Mouse (Mus musculus): ENCODE measurements at regions not wholly inside any gene's neighbourhood (a gene's known extent, or its start where the extent isn't known, plus 50 kb on each side); places are given as distances from the start of the nearest gene placed in this dataset.

DNA sequence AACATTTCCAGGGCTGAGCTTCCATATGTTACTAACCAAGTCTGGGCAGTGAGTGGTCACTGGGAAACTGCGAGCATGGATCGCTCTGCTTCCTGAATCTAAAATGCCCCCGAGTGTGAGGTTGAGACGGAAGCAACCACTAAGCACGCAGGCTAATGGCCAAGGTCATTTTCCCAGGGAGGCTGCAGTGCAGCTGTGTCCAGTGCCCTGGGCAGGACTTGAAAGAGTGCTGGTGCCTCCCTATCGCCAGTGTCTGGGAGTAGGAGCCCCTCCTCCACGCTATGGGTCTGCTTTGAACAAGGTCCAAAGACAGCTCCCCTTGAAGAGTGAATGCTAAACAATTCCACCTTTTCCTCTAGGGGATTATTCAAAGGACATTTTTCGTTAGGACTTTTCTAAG, 189.5 kb upstream of the Cnr1 start:
- Histone ChIP-seq H3K4me3 (no peak overlapping the region), H3K27ac (peak overlapping the region; percentile 92)
- TF ChIP-seq CTCF (conservative IDR thresholded peaks at IDR 0.05) = no peak
- DNase-seq (ENCODE audit: low spot score in 2 of 2) = no peak

DNA sequence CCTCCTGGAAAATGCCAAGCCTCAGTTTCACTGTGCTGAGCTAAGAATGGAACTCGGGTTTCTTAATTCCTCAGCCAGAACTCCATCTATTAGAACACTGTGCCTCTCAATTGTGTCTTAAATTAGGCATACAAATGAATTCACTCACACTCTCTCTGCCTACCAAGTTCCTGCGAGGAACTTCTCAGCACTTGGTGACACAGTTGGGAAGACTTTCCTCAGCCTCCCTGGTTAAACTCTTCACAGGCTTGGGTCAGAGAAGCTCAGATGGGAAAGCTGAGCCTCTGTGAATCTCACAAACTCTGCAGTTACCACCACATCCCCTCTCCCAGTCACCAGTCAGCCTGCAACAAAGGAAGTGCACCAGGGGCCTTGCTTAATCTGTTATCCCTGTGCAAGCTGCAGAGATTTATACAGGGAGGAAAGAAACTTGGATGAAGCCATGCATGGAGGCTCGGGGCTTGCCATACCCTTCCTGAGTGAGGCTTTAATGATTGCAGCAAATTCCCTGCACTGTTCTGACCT, 188.9 kb upstream of the Cnr1 start:
- Histone ChIP-seq H3K4me3 (no peak overlapping the region), H3K27ac (peak overlapping the region; percentile 92)
- DNase-seq (ENCODE audit: low spot score in 2 of 2) = peak; percentile 17 to 46
- TF ChIP-seq CTCF (conservative IDR thresholded peaks at IDR 0.05) = no peak

DNA sequence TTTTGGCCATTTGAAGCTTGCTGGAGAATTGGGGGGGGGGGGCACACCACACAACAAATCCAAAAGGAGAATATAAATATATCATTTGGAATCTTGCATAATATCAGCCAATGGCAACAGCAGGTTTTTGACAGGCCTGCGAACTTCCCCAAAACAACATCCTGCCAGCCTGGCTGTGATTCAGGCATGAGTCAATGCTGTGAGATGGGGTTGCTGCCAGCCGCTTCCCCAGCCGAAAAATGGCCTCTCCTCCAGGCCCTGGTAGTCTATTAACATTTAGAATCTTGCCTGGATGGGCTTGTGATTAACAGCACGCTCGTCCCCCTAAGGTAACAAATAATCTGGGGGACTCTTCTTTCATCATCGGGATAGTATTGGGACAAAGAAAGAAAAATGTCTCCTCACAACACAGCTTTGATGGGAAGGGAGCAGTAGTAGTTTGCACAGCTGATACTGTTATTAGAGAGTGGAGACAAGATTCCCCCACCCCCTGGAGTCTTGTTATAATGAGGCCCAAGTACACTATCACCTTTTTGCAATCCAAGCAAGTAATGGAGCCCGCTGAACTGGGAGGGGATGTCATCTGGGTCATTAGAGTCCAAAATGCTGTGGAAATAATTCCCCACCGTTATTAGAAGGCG, 188.2 kb upstream of the Cnr1 start:
- DNase-seq (ENCODE audit: low spot score in 2 of 2) = peak; percentile 79 to 80
- H3K27ac ChIP-seq = peak overlapping the region; percentile 92
- no peak for TF ChIP-seq CTCF (conservative IDR thresholded peaks at IDR 0.05)
- no peak overlapping the region for H3K4me3 ChIP-seq

DNA sequence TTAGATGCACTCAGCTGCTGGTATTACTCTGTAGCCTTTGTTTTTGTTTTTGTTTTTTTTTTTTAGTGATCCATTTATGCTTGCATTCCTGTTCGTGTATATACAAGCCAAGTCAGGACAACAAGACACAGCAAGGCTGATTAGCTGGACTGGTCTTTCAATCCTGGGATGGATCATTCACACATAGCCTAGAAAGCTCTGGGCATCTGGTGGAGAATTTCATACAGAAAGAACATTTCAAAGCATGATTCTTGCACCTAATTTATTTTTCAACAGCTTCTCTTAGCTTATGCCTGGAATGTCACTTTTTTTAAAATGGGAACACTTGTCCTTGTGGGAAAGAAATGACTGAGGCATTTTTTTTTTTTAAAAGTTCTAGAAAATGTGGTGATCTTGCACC, 187.1 kb upstream of the Cnr1 start:
- H3K27ac ChIP-seq = peak overlapping the region; percentile 92
- TF ChIP-seq CTCF (conservative IDR thresholded peaks at IDR 0.05) = no peak
- no peak overlapping the region for H3K4me3 ChIP-seq
- no peak for DNase-seq (ENCODE audit: low spot score in 2 of 2)

DNA sequence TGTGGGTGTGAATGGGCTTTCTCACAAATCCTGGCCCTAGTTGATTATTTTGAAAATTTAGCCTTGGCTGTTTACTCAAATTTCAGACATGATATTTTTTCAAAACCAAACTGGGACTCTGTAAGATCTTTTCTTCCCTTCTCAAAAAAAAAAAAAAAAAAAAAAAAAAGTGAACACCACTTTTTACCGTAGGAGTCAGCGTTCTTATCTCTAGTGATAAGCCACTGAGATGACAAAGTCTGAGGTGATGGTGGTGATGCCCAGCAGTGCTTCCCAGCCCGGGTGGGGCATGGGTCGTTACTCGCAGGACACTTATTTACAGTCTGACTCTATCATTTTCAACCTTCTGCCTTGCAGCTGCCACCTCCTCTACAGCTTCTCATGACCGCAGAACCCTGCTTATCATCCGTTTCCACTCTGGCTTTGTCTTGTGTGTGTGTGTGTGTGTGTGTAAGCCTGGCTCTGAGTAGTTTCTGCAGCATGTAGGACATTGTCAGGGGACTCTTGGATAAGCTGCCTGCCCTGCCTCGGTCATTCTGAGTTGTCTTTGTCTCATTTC, 186.5 kb upstream of the Cnr1 start:
- peak overlapping the region; percentile 92 for H3K27ac ChIP-seq
- H3K4me3 ChIP-seq = no peak overlapping the region
- no peak for TF ChIP-seq CTCF (conservative IDR thresholded peaks at IDR 0.05)
- DNase-seq (ENCODE audit: low spot score in 2 of 2) = no peak

DNA sequence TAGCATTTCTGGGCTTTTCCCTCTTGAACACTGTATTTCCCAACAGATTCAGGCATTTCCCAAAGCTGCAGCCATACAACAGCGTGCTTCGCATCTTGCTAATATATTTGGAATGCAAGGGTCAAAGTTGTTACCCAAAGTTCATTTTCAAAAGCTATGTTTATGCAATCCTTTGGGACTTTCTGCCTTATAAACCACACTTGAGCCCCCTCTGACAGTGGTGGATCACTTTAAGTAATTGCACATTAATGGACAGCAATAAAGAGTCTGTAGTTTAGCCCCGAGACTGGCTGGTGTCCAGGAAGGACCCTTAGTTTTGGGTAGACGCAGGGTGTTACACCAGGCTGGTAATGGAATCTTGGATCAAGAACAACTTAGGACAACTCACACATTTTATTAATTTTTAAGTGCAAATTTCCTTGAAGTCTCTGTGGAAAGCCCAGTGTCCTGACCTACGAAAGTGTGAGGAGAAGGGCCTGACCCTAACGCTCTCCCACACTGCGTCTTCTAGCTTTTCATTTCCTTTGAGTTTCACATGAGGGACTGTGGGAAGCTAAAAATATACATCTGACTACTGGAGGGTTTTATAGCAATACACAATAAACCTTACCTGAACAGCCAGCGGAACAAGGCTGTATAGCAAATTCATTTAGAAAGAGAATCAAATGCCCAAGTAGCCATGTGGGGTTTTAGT, 185.0 kb upstream of the Cnr1 start:
- DNase-seq (ENCODE audit: low spot score in 2 of 2) = no peak
- Histone ChIP-seq H3K27ac (no peak overlapping the region), H3K4me3 (no peak overlapping the region)
- TF ChIP-seq CTCF (conservative IDR thresholded peaks at IDR 0.05) = no peak

DNA sequence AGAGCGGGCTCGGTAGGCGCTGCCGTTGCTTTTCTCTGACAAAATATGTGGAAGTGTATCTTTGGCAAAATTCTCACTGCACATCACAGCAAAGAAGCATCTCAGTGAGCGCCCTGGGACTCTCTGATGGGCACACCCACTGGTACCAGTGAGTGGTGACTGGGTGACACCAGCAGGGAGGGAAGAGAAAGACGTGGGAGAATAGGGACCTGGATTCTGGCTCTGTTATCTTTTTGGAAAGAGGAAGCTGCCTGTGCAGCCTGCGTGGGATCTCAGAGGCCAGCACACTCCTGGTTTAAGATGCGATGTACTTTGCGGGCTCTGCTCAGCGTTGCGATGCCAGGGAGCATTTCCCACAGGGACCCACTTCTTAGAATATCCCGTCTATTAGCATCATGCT, 183.4 kb upstream of the Cnr1 start:
- no peak for DNase-seq (ENCODE audit: low spot score in 2 of 2)
- no peak overlapping the region for H3K4me3 ChIP-seq
- no peak overlapping the region for H3K27ac ChIP-seq
- TF ChIP-seq CTCF (conservative IDR thresholded peaks at IDR 0.05) = no peak

DNA sequence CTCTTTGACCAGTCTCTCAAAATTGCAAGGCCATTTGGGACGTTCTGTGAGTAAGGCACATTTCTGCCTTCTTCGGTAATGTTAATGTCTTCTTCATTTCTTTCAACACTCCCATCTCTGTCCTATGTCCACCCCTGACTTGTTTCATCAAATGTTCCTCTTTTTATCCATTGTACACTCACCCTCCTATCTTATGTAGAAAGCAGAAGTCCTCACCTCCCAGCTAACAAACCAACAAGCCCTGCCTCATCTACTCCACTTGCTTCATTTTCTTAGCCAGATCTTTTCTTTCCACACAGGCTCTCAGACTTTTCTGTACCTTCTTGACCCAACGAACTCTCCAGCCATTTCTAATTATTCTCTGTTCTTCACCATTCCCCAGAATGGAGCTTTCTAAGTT, 179.2 kb upstream of the Cnr1 start:
- no peak for TF ChIP-seq CTCF (conservative IDR thresholded peaks at IDR 0.05)
- H3K27ac ChIP-seq = no peak overlapping the region
- H3K4me3 ChIP-seq = no peak overlapping the region
- no peak for DNase-seq (ENCODE audit: low spot score in 2 of 2)

DNA sequence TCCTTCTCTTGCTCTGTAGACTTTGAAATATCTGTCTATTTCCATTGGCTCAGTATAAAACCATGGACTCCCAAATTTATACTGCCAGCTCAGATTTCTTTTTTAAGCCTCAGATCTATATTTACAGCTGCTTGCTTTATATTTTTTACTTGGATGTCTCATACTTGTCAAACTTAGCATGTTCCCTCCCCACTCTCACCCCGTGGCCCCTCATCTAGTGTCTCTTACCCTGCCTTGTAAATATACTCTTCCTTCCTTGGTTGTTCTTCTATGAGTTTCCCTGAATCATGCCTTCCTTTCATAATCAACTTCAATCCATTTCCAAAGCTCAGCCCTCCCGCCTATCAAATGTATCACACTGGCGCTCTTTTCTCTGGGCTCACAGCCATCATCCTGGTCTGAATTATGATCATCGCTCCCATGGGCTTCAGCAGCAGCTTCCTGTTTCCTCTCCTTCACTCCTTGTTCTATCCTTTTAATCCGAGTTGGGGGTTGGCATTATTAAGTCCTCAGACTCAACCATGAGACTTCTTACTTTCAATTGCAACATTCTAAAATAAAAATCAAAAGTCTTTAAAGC, 177.0 kb upstream of the Cnr1 start:
- H3K27ac ChIP-seq = no peak overlapping the region
- H3K4me3 ChIP-seq = no peak overlapping the region
- no peak for DNase-seq (ENCODE audit: low spot score in 2 of 2)
- TF ChIP-seq CTCF (conservative IDR thresholded peaks at IDR 0.05) = no peak

DNA sequence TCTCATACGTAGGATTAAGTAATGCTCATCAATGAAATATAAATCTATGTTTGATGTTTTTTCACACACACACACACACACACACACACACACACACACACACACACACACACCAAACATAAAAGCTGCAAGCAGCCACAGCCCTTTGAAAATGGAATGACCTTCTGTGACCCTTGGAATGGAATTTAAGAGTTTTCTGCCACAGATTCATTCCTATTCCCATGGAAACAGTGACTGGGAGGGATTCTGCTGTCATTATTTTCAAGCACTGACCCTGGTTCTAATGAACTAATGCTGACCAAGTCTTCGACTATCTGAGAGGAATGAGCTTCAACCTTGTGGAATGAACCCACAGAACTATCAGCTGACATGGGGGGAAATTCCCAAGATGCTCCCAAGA, 156.7 kb upstream of the Cnr1 start:
- Histone ChIP-seq H3K4me3 (no peak overlapping the region), H3K27ac (no peak overlapping the region)
- no peak for TF ChIP-seq CTCF (conservative IDR thresholded peaks at IDR 0.05)
- no peak for DNase-seq (ENCODE audit: low spot score in 2 of 2)

DNA sequence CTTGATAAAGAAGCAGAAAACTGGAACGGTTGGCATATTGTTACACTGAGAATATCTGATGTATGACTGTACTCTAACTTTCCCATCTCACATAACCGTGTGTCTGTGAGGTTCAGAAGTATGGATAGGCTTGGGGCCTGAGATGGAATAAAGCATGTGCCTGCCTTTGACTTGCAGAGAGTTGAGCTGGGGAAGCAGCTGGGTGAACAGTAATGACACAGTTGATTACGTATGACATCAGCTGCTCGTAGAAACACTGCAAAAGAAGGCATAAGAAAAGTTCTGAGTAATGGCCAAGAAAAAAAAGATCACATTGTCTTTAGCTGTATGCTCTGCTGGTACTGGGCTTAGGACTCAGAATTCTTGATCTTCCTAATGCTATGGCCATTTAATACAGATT, 138.4 kb upstream of the Cnr1 start:
- no peak overlapping the region for H3K27ac ChIP-seq
- H3K4me3 ChIP-seq = no peak overlapping the region
- no peak for DNase-seq (ENCODE audit: low spot score in 2 of 2)
- TF ChIP-seq CTCF (conservative IDR thresholded peaks at IDR 0.05) = no peak

DNA sequence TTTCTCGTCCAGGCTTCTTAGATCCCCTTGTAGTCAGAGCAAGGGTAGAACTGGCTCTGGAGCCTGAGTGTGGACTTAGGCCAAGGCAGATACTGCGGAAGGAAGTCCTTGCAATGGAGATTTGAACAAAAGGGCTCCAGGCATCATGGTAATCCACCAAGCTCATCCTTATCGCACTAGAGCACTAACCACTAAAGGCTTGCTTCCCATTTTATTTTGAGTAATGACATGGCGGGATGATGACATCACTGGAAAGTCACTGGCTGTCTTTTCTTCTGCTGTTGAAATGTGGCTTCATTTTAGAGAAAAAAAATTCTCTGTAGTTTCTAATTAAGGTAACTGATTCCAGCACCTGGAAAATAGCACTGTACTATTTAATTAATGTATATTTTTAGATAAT, 137.4 kb upstream of the Cnr1 start:
- no peak for DNase-seq (ENCODE audit: low spot score in 2 of 2)
- TF ChIP-seq CTCF (conservative IDR thresholded peaks at IDR 0.05) = no peak
- H3K27ac ChIP-seq = no peak overlapping the region
- H3K4me3 ChIP-seq = no peak overlapping the region

DNA sequence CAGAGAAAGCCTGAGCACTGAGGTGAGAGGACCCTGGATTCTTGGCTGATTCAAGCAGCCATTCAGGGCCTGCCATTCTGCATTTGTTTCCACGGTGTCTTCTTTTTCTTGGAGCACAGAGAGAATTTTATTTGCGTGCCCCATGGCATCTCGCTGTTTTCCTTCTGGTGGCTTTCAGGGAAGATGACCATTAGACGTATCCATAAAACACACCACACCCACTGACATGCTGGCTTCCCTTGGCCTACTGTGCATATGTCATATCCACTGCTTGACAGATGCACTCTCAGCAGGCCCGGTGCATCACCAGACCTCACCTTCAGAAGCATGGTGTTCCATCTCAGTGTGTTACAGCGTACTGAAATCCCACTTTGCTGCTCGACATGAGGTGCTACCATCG, 131.0 kb upstream of the Cnr1 start:
- DNase-seq (ENCODE audit: low spot score in 2 of 2) = no peak
- Histone ChIP-seq H3K27ac (no peak overlapping the region), H3K4me3 (no peak overlapping the region)
- TF ChIP-seq CTCF (conservative IDR thresholded peaks at IDR 0.05) = no peak
